Mouse (Mus musculus): ENCODE data around the gene Tmem132c. TPM values are rescaled to one million over a fixed set of nuclear protein-coding genes. Genes with fewer than 3 reads are reported as not detected.

The Tmem132c gene
- polyA plus RNA-seq, 1 experiment from 2014 or later: 0.39 TPM

DNA sequence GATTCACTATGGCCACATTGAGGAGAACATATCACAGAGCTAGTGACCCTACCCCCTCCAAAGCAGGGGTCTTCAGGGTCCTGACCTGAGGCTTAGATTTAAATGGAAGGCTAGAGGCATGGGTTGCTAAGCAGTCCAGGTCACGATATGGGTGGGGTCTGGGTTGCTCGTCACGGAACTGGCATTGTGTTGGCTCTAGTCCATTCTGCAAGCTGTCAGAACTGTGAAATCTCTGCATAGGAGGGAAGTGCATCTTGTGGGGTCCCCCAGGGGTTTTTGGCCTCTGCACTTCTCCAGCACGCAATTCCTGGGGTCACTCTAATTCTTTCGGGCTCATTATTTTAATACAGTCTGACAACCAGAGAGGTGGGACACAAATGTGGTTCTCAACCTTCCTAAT is 55.9 kb downstream of the Tmem132c start:
- no peak overlapping the region for H3K27ac ChIP-seq (ENCODE audit: low read length)
- H3K36me3 ChIP-seq (ENCODE audit: control insufficient read depth, insufficient read depth, low read length): no peaks in the 10 kb centered on the region
- no peaks in the 10 kb centered on the region for H3K27me3 ChIP-seq (replicated peaks; ENCODE audit: control insufficient read depth, insufficient read depth, low read length)
- no peaks in the 10 kb centered on the region for H3K9me3 ChIP-seq (ENCODE audit: control insufficient read depth, low read length)
- H3K4me2 ChIP-seq (ENCODE audit: low read depth, low read length): no peak overlapping the region
- no peaks in the 10 kb centered on the region for H3K4me1 ChIP-seq (ENCODE audit: control insufficient read depth, insufficient read depth, low read length)
- H3K9ac ChIP-seq (ENCODE audit: low read depth, low read length): no peak overlapping the region
- no peak for ATAC-seq
- no peak overlapping the region for H3K4me3 ChIP-seq (ENCODE audit: low read length)
- WGBS: 66% methylated on average over 5 of the region's 5 CpGs

DNA sequence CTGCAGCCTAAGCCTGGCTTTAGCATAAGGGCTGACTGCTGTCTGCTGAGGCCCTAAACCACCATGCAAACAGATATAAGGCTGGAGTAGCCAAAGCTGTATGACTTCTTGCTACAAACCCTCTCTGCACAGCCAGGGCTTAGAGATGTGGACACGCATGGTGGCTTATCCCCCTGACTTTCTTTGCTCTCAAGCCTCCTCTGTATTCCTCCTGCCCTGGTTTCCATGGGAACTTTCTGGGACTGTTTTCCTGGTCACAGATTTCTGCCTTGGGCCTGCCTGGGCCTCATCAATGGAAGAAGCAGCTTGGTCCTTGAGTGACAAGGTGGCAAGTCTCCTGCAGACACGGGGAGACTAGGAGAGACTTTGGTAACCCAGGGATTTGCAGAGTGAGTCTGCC is 56.5 kb downstream of the Tmem132c start:
- no peak overlapping the region for H3K4me2 ChIP-seq (ENCODE audit: low read depth, low read length)
- no peak overlapping the region for H3K9ac ChIP-seq (ENCODE audit: low read depth, low read length)
- H3K9me3 ChIP-seq (ENCODE audit: control insufficient read depth, low read length): no peaks in the 10 kb centered on the region
- H3K27ac ChIP-seq (ENCODE audit: low read length): no peak overlapping the region
- no peaks in the 10 kb centered on the region for H3K36me3 ChIP-seq (ENCODE audit: control insufficient read depth, insufficient read depth, low read length)
- 60% methylated on average over 2 of the region's 2 CpGs for WGBS
- H3K4me3 ChIP-seq (ENCODE audit: low read length): no peak overlapping the region
- H3K4me1 ChIP-seq (ENCODE audit: control insufficient read depth, insufficient read depth, low read length): no peaks in the 10 kb centered on the region
- H3K27me3 ChIP-seq (replicated peaks; ENCODE audit: control insufficient read depth, insufficient read depth, low read length): no peaks in the 10 kb centered on the region
- no peak for ATAC-seq

DNA sequence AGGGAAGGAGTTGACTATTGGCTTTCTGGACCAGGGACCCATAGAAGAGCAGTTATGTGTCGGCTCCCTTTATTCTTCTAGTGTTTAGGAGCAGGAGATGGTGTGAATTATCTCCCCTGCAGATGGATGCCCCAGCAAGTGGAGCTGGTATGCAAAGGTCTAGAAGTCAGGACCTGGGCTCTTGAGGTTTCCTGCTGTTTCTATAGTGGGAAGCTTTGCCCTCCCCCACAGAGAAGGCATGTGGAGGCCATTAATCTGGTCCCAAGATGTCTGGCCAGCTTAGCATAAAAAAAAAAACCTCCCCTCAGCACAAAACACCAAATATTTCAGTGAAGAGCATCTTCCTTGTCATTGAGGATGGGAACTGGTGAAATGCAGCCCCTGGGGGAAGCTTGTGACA is 57.4 kb downstream of the Tmem132c start:
- Histone ChIP-seq H3K4me2 (ENCODE audit: low read depth, low read length) (no peak overlapping the region), H3K36me3 (ENCODE audit: control insufficient read depth, insufficient read depth, low read length) (no peaks in the 10 kb centered on the region), H3K4me1 (ENCODE audit: control insufficient read depth, insufficient read depth, low read length) (no peaks in the 10 kb centered on the region), H3K27me3 (replicated peaks; ENCODE audit: control insufficient read depth, insufficient read depth, low read length) (no peaks in the 10 kb centered on the region), H3K4me3 (ENCODE audit: low read length) (no peak overlapping the region), H3K9me3 (ENCODE audit: control insufficient read depth, low read length) (no peaks in the 10 kb centered on the region), H3K27ac (ENCODE audit: low read length) (no peak overlapping the region), H3K9ac (ENCODE audit: low read depth, low read length) (no peak overlapping the region)
- no peak for ATAC-seq
- WGBS: 60% methylated on average over 1 of the region's 1 CpGs

DNA sequence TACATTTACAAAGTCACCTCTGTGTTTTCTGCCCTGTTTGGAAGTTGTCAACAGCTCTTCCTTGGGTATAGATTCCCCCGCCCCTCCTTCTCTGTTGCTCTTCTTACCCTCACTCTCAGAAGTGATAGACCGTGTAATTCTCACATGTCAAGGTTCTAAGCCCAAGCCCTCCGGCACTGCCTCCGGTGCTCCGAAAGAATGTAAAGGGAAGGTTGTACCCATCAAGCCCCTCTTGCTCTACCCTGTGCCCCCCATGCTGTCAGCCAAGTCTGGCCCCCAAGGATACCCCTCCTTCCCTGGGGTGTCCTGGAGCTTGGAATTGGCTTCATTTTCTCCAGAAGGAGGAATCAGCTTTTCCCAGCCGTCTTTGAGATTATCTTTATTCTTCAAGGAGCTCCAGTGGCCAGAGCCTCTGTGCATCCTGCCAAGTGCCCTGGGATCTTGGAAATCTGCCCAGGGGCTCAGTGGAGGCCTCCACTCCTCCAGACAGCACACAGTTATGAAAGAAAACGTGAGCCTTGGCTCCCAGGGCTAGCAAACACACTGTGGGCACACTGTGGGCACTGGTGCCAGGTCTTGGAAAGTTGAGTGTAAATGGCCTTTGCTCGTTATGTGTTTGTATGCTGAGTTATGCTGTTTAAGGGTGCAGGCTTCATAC is 59.1 kb downstream of the Tmem132c start:
- Histone ChIP-seq H3K9ac (ENCODE audit: low read depth, low read length) (no peak overlapping the region), H3K4me1 (ENCODE audit: control insufficient read depth, insufficient read depth, low read length) (no peaks in the 10 kb centered on the region), H3K4me2 (ENCODE audit: low read depth, low read length) (no peak overlapping the region), H3K4me3 (ENCODE audit: low read length) (no peak overlapping the region), H3K9me3 (ENCODE audit: control insufficient read depth, low read length) (no peaks in the 10 kb centered on the region), H3K27me3 (replicated peaks; ENCODE audit: control insufficient read depth, insufficient read depth, low read length) (no peaks in the 10 kb centered on the region), H3K36me3 (ENCODE audit: control insufficient read depth, insufficient read depth, low read length) (no peaks in the 10 kb centered on the region), H3K27ac (ENCODE audit: low read length) (no peak overlapping the region)
- 63% methylated on average over 8 of the region's 8 CpGs for WGBS
- ATAC-seq: no peak

DNA sequence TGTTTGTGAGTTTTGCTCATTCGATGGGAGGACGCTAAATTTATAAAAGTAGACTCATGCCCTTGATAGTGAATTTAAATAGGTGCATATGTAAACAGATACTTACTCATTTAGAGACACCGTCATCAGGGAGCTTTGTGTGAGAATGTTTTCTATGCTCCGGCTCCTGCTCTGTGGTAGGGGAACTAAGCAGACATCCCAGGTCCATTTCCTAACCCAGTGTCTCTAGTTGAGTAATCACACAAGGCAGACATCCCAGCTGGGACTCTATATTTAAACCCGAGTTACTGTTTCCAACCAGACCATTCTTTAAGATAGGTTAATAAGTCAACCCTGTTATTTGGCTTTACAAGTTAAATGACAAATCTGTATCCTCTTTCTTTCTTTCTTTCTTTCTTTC is 63.7 kb downstream of the Tmem132c start:
- Histone ChIP-seq H3K4me3 (ENCODE audit: low read length) (no peak overlapping the region), H3K9ac (ENCODE audit: low read depth, low read length) (no peak overlapping the region), H3K4me2 (ENCODE audit: low read depth, low read length) (no peak overlapping the region), H3K36me3 (ENCODE audit: control insufficient read depth, insufficient read depth, low read length) (no peaks in the 10 kb centered on the region), H3K9me3 (ENCODE audit: control insufficient read depth, low read length) (no peaks in the 10 kb centered on the region), H3K27ac (ENCODE audit: low read length) (no peak overlapping the region), H3K27me3 (replicated peaks; ENCODE audit: control insufficient read depth, insufficient read depth, low read length) (no peaks in the 10 kb centered on the region), H3K4me1 (ENCODE audit: control insufficient read depth, insufficient read depth, low read length) (no peaks in the 10 kb centered on the region)
- no peak for ATAC-seq
- WGBS: 62% methylated on average over 5 of the region's 5 CpGs

DNA sequence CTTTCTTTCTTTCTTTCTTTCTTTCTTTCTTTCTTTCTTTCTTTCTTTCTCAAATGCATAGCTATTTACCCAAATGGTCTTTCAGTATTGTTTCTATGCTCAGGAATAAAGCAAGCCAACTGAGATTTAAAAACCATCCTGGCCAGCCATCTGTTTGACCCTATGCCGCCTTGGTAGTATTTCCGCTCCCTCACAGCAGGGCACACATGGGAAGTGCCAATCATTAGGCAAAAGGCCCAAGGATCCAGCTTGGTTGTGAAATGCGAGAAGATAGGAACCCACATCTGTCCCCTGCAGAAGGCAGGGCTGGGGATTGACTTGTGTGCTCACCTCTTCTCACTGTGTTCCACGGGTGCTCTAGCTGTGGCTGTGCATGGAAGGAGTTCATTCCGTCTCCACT is 64.1 kb downstream of the Tmem132c start:
- 53% methylated on average over 5 of the region's 5 CpGs for WGBS
- no peaks in the 10 kb centered on the region for H3K36me3 ChIP-seq (ENCODE audit: control insufficient read depth, insufficient read depth, low read length)
- no peak overlapping the region for H3K27ac ChIP-seq (ENCODE audit: low read length)
- H3K4me1 ChIP-seq (ENCODE audit: control insufficient read depth, insufficient read depth, low read length): no peaks in the 10 kb centered on the region
- no peak overlapping the region for H3K4me3 ChIP-seq (ENCODE audit: low read length)
- no peak overlapping the region for H3K9ac ChIP-seq (ENCODE audit: low read depth, low read length)
- no peak for ATAC-seq
- H3K9me3 ChIP-seq (ENCODE audit: control insufficient read depth, low read length): no peaks in the 10 kb centered on the region
- no peak overlapping the region for H3K4me2 ChIP-seq (ENCODE audit: low read depth, low read length)
- no peaks in the 10 kb centered on the region for H3K27me3 ChIP-seq (replicated peaks; ENCODE audit: control insufficient read depth, insufficient read depth, low read length)

DNA sequence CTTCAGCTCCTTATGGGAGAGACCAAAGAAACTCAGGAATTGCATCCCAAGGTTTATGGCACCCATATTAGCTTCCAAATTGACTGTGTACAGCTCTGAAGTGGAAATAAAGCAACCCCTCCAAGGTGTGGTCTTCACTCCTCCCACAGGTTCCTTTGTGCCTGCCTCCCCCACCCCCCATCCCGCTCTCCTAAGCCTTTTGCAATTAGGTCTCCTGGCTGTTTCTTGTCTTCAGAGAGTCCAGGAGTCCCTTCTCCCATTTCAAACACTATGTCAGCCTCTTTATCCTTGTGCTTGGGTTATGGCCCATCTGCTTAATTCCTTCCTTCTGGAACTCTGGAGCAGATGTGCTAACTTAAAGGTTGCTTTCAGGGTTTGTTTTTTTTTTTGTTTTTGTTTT is 65.1 kb downstream of the Tmem132c start:
- Histone ChIP-seq H3K4me1 (ENCODE audit: control insufficient read depth, insufficient read depth, low read length) (no peaks in the 10 kb centered on the region), H3K4me3 (ENCODE audit: low read length) (no peak overlapping the region), H3K27me3 (replicated peaks; ENCODE audit: control insufficient read depth, insufficient read depth, low read length) (no peaks in the 10 kb centered on the region), H3K27ac (ENCODE audit: low read length) (no peak overlapping the region), H3K9me3 (ENCODE audit: control insufficient read depth, low read length) (no peaks in the 10 kb centered on the region), H3K9ac (ENCODE audit: low read depth, low read length) (no peak overlapping the region), H3K36me3 (ENCODE audit: control insufficient read depth, insufficient read depth, low read length) (no peaks in the 10 kb centered on the region), H3K4me2 (ENCODE audit: low read depth, low read length) (no peak overlapping the region)
- ATAC-seq: no peak
- 35% methylated on average over 1 of the region's 1 CpGs for WGBS

DNA sequence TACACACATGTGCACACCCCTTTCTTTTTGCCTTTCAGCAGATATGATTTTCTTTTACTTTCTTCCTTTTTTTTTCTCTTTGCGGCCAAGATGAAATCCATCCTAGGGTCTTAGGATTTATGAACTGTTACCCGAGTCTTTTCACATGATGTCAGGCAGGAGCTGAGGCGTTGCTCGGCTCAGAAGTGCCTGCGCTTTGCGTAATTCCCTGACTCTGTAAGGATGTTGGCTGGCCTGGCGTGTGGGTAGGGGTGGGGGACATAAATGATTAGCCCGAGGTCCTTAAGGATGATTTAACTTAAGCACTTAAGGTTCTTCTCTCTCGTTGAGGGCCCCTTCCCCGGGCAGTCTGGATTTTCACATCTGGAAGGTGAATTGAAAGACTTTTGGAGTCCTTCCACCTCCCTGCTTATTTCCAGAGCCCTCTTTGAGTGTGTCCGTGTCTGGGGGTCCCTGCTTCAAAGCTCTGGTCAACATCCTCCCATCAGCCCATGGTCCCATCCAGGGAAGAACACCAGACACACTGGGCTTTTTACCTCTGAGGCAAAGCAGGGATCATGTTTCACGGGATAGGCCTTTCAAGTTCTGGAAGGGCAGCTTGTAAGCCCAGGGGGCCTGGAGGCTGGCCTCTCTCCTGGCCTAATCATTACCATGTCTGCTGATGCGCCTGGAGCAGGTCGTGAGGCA is 68.9 kb downstream of the Tmem132c start:
- H3K9ac ChIP-seq (ENCODE audit: low read depth, low read length): no peak overlapping the region
- ATAC-seq: peak; percentile 48; the same call in 1 of the 2 replicates
- WGBS: 36% methylated on average over 14 of the region's 14 CpGs

DNA sequence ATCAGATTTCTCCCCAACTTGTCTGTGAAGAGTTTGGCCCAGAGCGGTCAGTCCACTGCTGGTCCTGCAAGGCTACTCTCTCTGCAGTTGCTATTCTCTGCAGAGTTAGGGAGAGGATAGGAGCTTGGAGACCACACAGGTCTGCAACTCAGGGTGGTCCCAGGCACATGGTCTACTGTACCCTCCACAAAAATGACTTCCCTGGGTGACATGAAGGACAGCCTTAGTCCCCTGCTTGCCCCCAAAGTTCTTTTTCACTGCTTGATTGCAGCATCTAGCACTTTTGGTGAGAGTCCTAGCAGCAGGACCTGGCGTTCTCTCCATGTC is 69.4 kb downstream of the Tmem132c start:
- no peak overlapping the region for H3K27ac ChIP-seq (ENCODE audit: low read length)
- H3K36me3 ChIP-seq (ENCODE audit: control insufficient read depth, insufficient read depth, low read length): no peaks in the 10 kb centered on the region
- no peak overlapping the region for H3K4me3 ChIP-seq (ENCODE audit: low read length)
- 56% methylated on average over 2 of the region's 2 CpGs for WGBS
- H3K9ac ChIP-seq (ENCODE audit: low read depth, low read length): no peak overlapping the region
- H3K27me3 ChIP-seq (replicated peaks; ENCODE audit: control insufficient read depth, insufficient read depth, low read length): no peaks in the 10 kb centered on the region
- no peaks in the 10 kb centered on the region for H3K4me1 ChIP-seq (ENCODE audit: control insufficient read depth, insufficient read depth, low read length)
- ATAC-seq: no peak
- no peak overlapping the region for H3K4me2 ChIP-seq (ENCODE audit: low read depth, low read length)
- no peaks in the 10 kb centered on the region for H3K9me3 ChIP-seq (ENCODE audit: control insufficient read depth, low read length)

More for the DNA sequence above, 68.9 kb downstream of the Tmem132c start:
- H3K4me2 ChIP-seq (ENCODE audit: low read depth, low read length): no peak overlapping the region
- no peaks in the 10 kb centered on the region for H3K4me1 ChIP-seq (ENCODE audit: control insufficient read depth, insufficient read depth, low read length)
- no peak overlapping the region for H3K4me3 ChIP-seq (ENCODE audit: low read length)
- H3K36me3 ChIP-seq (ENCODE audit: control insufficient read depth, insufficient read depth, low read length): no peaks in the 10 kb centered on the region
- no peaks in the 10 kb centered on the region for H3K27me3 ChIP-seq (replicated peaks; ENCODE audit: control insufficient read depth, insufficient read depth, low read length)
- no peak overlapping the region for H3K27ac ChIP-seq (ENCODE audit: low read length)
- H3K9me3 ChIP-seq (ENCODE audit: control insufficient read depth, low read length): no peaks in the 10 kb centered on the region

DNA sequence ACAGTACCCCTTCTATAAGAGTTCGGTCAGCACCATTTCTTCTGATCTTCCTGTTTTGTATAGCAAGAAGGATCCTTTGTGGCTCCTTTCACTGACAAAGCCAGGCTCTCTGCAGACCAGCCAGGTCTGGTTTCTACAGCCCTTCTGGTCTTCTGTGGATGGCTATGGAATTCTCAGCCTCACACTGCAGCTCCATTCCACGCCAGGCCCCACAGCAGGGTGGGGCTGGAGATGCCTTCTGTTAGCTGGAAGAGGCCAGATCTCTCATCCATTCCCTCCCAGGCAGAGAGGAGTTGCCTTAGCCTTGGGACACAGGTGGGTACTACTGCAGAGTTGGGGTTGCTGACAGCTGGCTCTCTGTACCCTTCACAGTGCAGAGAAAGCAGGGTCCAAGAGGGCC is 72.0 kb downstream of the Tmem132c start:
- WGBS: 76% methylated on average over 2 of the region's 2 CpGs
- H3K9ac ChIP-seq (ENCODE audit: low read depth, low read length): no peak overlapping the region
- H3K9me3 ChIP-seq (ENCODE audit: control insufficient read depth, low read length): no peaks in the 10 kb centered on the region
- no peak overlapping the region for H3K4me2 ChIP-seq (ENCODE audit: low read depth, low read length)
- no peak overlapping the region for H3K4me3 ChIP-seq (ENCODE audit: low read length)
- no peak for ATAC-seq
- no peak overlapping the region for H3K27ac ChIP-seq (ENCODE audit: low read length)
- H3K4me1 ChIP-seq (ENCODE audit: control insufficient read depth, insufficient read depth, low read length): no peaks in the 10 kb centered on the region
- no peaks in the 10 kb centered on the region for H3K27me3 ChIP-seq (replicated peaks; ENCODE audit: control insufficient read depth, insufficient read depth, low read length)
- no peaks in the 10 kb centered on the region for H3K36me3 ChIP-seq (ENCODE audit: control insufficient read depth, insufficient read depth, low read length)

Data from intestine, embryonic 16.5 days (tissue).